Mouse (Mus musculus) embryonic facial prominence, embryonic 12.5 days (tissue): ENCODE results near the gene Sema7a. TPM values are rescaled to one million over a fixed set of nuclear protein-coding genes. Genes with fewer than 3 reads are reported as not detected.

Experiments
- ATAC-seq: fragments of 200-750 bp; cut with Nextera tagmentation; 2 replicates; pipeline ENCODE4 v1.8.0; 2017; ENCODE audit not compliant: insufficient number of reproducible peaks, insufficient read depth, low FRiP score, low TSS enrichment
- H3K27ac ChIP-seq: fragments of 300-500 bp; sonication (generic); 2 replicates; pipeline ENCODE4 v1.5.1; 2016; ENCODE audit warnings: mild to moderate bottlenecking
- H3K27me3 ChIP-seq: fragments of 300-500 bp; sonication (generic); 2 replicates; pipeline ENCODE4 v1.6.1; 2016; ENCODE audit warnings: mild to moderate bottlenecking, moderate library complexity
- H3K36me3 ChIP-seq: fragments of 300-500 bp; sonication (generic); 2 replicates; pipeline ENCODE4 v1.6.1; 2016; ENCODE audit warnings: mild to moderate bottlenecking
- H3K4me1 ChIP-seq: fragments of 300-500 bp; sonication (generic); 2 replicates; pipeline ENCODE4 v1.6.1; 2016
- H3K4me2 ChIP-seq: fragments of 300-500 bp; sonication (generic); replicated peaks from 2 replicates; pipeline ENCODE4 v1.6.1; 2016; ENCODE audit warnings: mild to moderate bottlenecking, moderate library complexity
- H3K4me3 ChIP-seq: fragments of 300-500 bp; sonication (generic); 2 replicates; pipeline ENCODE4 v1.5.1; 2016; ENCODE audit warnings: mild to moderate bottlenecking
- H3K9ac ChIP-seq: fragments of 300-500 bp; sonication (generic); 2 replicates; pipeline ENCODE4 v1.6.1; 2016; ENCODE audit warnings: mild to moderate bottlenecking, moderate library complexity
- H3K9me3 ChIP-seq: fragments of 300-500 bp; sonication (generic); 2 replicates; pipeline ENCODE4 v1.6.1; 2016; ENCODE audit warnings: mild to moderate bottlenecking, moderate library complexity
- WGBS: fragments of 180-500 bp; shearing (Covaris S2); methylation state at CpG from one replicate; pipeline ENCODE4 v1.1.7; 2016; 5-methylcytosine and 5-hydroxymethylcytosine counted together
- polyA plus RNA-seq: library from polyadenylated mRNA; unstranded; fragments of >200 nt; fragmentation: Nextera tagmentation; extraction: Ambion mirVana; gene quantifications from 2 replicates; pipeline ENCODE4 v1.2.1, GENCODE M21; 2016

Gene Sema7a
- polyA plus RNA-seq, 1 experiment from 2014 or later: 0.45 TPM

GRCm38 (mm10) chr9:57954962-57955744 is 15.2 kb downstream of the Sema7a start:
- Histone ChIP-seq H3K9me3 (no peaks in the 10 kb centered on the region), H3K4me1 (peaks cover 18% of the 10 kb centered on the region), H3K9ac (no peak overlapping the region), H3K4me3 (no peak overlapping the region), H3K36me3 (no peaks in the 10 kb centered on the region), H3K4me2 (no peak overlapping the region), H3K27me3 (no peaks in the 10 kb centered on the region), H3K27ac (no peak overlapping the region)
- WGBS: 89% methylated on average over 12 of the region's 12 CpGs
- ATAC-seq: no peak

GRCm38 (mm10) chr9:57955764-57956163 is 15.9 kb downstream of the Sema7a start:
- H3K36me3 ChIP-seq: no peaks in the 10 kb centered on the region
- peaks cover 18% of the 10 kb centered on the region for H3K4me1 ChIP-seq
- no peak overlapping the region for H3K9ac ChIP-seq
- no peaks in the 10 kb centered on the region for H3K27me3 ChIP-seq
- H3K27ac ChIP-seq: no peak overlapping the region
- no peak overlapping the region for H3K4me2 ChIP-seq
- no peak overlapping the region for H3K4me3 ChIP-seq
- H3K9me3 ChIP-seq: no peaks in the 10 kb centered on the region
- WGBS: 85% methylated on average over 6 of the region's 6 CpGs
- no peak for ATAC-seq

DNA sequence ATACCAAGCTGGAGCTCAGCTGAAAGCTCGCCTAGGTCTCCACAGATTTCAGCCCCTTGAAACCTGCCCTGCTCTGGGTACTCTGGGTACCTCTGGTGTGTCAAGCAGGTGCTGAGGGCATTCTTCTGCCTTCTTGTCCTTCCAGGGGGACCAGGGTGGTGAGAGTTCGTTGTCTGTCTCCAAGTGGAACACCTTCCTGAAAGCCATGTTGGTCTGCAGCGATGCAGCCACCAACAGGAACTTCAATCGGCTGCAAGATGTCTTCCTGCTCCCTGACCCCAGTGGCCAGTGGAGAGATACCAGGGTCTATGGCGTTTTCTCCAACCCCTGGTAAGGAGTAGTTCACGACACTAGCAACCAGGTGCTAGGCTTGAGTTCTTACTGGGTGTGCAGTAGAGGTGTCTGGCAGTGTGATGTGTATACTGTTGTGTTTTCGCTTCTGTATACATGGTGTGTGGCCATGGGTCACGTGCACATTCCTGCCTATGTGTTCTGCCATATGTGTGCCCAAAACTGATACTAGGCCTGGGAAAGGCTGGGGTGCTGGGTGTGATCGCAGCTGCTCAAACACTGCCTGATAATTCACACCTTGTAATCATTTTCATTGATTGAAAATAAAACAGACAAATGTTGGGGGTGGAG is 16.4 kb downstream of the Sema7a start:
- H3K27me3 ChIP-seq: no peaks in the 10 kb centered on the region
- H3K4me3 ChIP-seq: no peak overlapping the region
- H3K4me2 ChIP-seq: no peak overlapping the region
- WGBS: 87% methylated on average over 9 of the region's 9 CpGs
- peaks cover 15% of the 10 kb centered on the region for H3K4me1 ChIP-seq
- no peak overlapping the region for H3K27ac ChIP-seq
- no peak overlapping the region for H3K9ac ChIP-seq
- no peaks in the 10 kb centered on the region for H3K36me3 ChIP-seq
- no peak for ATAC-seq
- H3K9me3 ChIP-seq: no peaks in the 10 kb centered on the region

DNA sequence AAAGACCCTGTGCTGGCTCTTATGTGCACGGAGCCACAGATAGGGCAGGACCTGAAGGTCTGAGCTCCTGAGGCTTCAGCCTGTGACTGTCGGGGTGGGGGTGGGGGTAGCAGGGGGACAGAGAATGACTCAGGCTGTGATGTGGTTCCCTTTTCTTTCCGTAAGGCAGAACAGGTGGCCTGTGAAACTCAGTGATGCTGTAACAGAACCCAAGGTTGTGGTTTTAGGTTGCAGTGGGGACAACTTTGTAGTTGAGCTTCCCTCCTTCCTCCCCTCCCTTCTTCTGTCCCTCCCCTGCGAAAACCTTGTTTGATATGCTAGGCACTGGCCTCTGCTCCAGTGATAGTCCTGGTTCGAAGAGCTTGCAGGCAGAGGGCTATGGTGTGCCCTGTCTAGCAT is 16.9 kb downstream of the Sema7a start:
- Histone ChIP-seq H3K9ac (no peak overlapping the region), H3K4me2 (no peak overlapping the region), H3K4me1 (peaks cover 9% of the 10 kb centered on the region), H3K27ac (no peak overlapping the region), H3K27me3 (no peaks in the 10 kb centered on the region), H3K4me3 (no peak overlapping the region), H3K36me3 (no peaks in the 10 kb centered on the region), H3K9me3 (no peaks in the 10 kb centered on the region)
- ATAC-seq: no peak
- 73% methylated on average over 5 of the region's 5 CpGs for WGBS

- H3K36me3 ChIP-seq: no peaks in the 10 kb centered on the region
- no peak overlapping the region for H3K4me2 ChIP-seq
- no peak overlapping the region for H3K27ac ChIP-seq
- 56% methylated on average over 1 of the region's 1 CpGs for WGBS
- no peaks in the 10 kb centered on the region for H3K9me3 ChIP-seq
- ATAC-seq: no peak
- H3K27me3 ChIP-seq: no peaks in the 10 kb centered on the region
- no peak overlapping the region for H3K9ac ChIP-seq
- 0 out of 2 replicates have a peak, but pooled peaks cover 3% of the 10 kb centered on the region for H3K4me1 ChIP-seq
- H3K4me3 ChIP-seq: no peak overlapping the region
Measured at GRCm38 (mm10) chr9:57958615-57959014, 18.7 kb downstream of the Sema7a start.

GRCm38 (mm10) chr9:57959399-57959798 is 19.5 kb downstream of the Sema7a start:
- H3K4me3 ChIP-seq: no peak overlapping the region
- H3K36me3 ChIP-seq: no peaks in the 10 kb centered on the region
- no peak overlapping the region for H3K27ac ChIP-seq
- H3K4me1 ChIP-seq: no peaks in the 10 kb centered on the region
- WGBS: 69% methylated on average over 10 of the region's 10 CpGs
- no peaks in the 10 kb centered on the region for H3K27me3 ChIP-seq
- no peak overlapping the region for H3K9ac ChIP-seq
- no peaks in the 10 kb centered on the region for H3K9me3 ChIP-seq
- no peak for ATAC-seq
- H3K4me2 ChIP-seq: no peak overlapping the region

- no peak overlapping the region for H3K4me3 ChIP-seq
- no peaks in the 10 kb centered on the region for H3K27me3 ChIP-seq
- H3K27ac ChIP-seq: no peak overlapping the region
- ATAC-seq: no peak
- H3K36me3 ChIP-seq: no peaks in the 10 kb centered on the region
- no peaks in the 10 kb centered on the region for H3K4me1 ChIP-seq
- no peak overlapping the region for H3K4me2 ChIP-seq
- no peak overlapping the region for H3K9ac ChIP-seq
- H3K9me3 ChIP-seq: no peaks in the 10 kb centered on the region
- 85% methylated on average over 17 of the region's 17 CpGs for WGBS
Measured at GRCm38 (mm10) chr9:57959886-57960866, 20.3 kb downstream of the Sema7a start.

- no peak overlapping the region for H3K27ac ChIP-seq
- H3K36me3 ChIP-seq: no peaks in the 10 kb centered on the region
- H3K27me3 ChIP-seq: no peaks in the 10 kb centered on the region
- 89% methylated on average over 15 of the region's 15 CpGs for WGBS
- H3K4me2 ChIP-seq: no peak overlapping the region
- no peaks in the 10 kb centered on the region for H3K9me3 ChIP-seq
- no peaks in the 10 kb centered on the region for H3K4me1 ChIP-seq
- H3K9ac ChIP-seq: no peak overlapping the region
- ATAC-seq: no peak
- no peak overlapping the region for H3K4me3 ChIP-seq
Measured at GRCm38 (mm10) chr9:57961226-57961625, 21.3 kb downstream of the Sema7a start.

GRCm38 (mm10) chr9:57961863-57962778 is 22.2 kb downstream of the Sema7a start:
- H3K4me1 ChIP-seq: no peaks in the 10 kb centered on the region
- no peak overlapping the region for H3K4me3 ChIP-seq
- H3K27me3 ChIP-seq: no peaks in the 10 kb centered on the region
- ATAC-seq: no peak
- WGBS: 67% methylated on average over 17 of the region's 17 CpGs
- no peak overlapping the region for H3K4me2 ChIP-seq
- H3K27ac ChIP-seq: no peak overlapping the region
- H3K9ac ChIP-seq: no peak overlapping the region
- H3K9me3 ChIP-seq: no peaks in the 10 kb centered on the region
- no peaks in the 10 kb centered on the region for H3K36me3 ChIP-seq

DNA sequence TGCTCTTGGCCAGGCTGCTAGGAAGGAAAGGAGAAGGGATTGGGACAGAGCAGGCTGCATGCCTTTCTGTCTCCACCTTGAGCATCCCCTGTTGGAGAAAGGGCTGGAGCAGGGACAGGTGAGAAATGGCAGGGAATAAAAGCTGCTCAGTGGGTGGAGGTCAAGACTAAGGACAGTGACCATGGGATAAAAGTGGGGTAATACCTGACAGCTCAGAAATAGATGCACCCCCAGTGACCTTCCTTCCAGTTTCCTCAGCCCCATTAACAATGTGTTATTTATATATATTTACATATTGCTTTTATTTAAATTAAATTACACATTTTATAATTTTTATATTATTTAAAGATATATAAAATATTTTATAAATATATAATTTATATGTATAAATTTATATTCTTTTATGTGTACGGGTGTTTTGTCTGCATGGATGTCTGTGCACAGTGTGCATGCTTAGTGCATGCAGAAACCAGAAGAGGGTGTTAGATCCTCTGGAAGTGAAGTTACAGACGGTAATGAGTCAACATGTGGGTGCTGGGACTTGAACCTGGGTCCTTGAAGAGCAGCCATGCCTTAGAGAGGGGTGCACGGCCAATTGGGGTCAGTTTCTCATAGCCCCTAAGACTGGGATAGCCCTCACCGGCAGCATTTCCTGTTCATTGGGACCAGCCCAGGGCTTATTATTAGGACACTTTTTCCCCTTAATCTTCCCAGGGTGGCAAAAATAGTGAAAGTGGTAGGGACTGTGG is 23.5 kb downstream of the Sema7a start:
- 85% methylated on average over 4 of the region's 4 CpGs for WGBS
- Histone ChIP-seq H3K4me1 (no peaks in the 10 kb centered on the region), H3K27ac (no peak overlapping the region), H3K4me3 (no peak overlapping the region), H3K9me3 (no peaks in the 10 kb centered on the region), H3K9ac (no peak overlapping the region), H3K4me2 (no peak overlapping the region), H3K36me3 (no peaks in the 10 kb centered on the region), H3K27me3 (no peaks in the 10 kb centered on the region)
- no peak for ATAC-seq
